ENCODE assay signal across 12 mouse cellular contexts in genomic region chr8:46852377-46852776, GRCm38 (mm10).
A peak's percentile ranks its signal among the peaks of the same experiment; 100 is the strongest.
DNase-seq lines count a peak whose midpoint lies in the region; ATAC-seq and TF ChIP-seq lines count a peak whose summit lies in the region.
"Had no signal": no experiment of that assay in that cellular context is flagged by ENCODE, and none has a peak within 500 bp of the region (broad histone marks: within the 10 kb centered on the region; RNA-seq: fewer than 3 reads in every experiment).

No protein-coding gene starts in this region.

- H3K4me1 ChIP-seq in embryonic facial prominence, embryonic 14.5 days (ENCODE audit: control insufficient read depth, insufficient read depth, low read length): no peaks in the 10 kb centered on the region
- peaks cover 14% of the 10 kb centered on the region for H3K4me1 ChIP-seq in embryonic facial prominence, embryonic 10.5 days
- H3K4me1 ChIP-seq in liver, adult 2 months (ENCODE audit: control insufficient read depth, insufficient read depth, low read length): peaks cover 11% of the 10 kb centered on the region; the same call in 1 of the 2 replicates
- H3K4me1 ChIP-seq in kidney, adult 2 months (ENCODE audit: control insufficient read depth, insufficient read depth, low read length): peaks cover 16% of the 10 kb centered on the region

- no peak for TF ChIP-seq CTCF in liver, adult 2 months (IDR thresholded peaks at IDR 0.05; ENCODE audit: low read depth, low read length)
- TF ChIP-seq CTCF in kidney, adult 2 months (conservative IDR thresholded peaks at IDR 0.05; ENCODE audit: insufficient read depth, insufficient read length, low read depth, low read length): no peak

- H3K27me3 ChIP-seq in embryonic facial prominence, embryonic 14.5 days (replicated peaks; ENCODE audit: control insufficient read depth, insufficient read depth, low read length): no peaks in the 10 kb centered on the region
- H3K27me3 ChIP-seq in embryonic facial prominence, embryonic 10.5 days (replicated peaks; ENCODE audit: low read depth, poor library complexity, severe bottlenecking): no peaks in the 10 kb centered on the region
- no peaks in the 10 kb centered on the region for H3K27me3 ChIP-seq in liver, adult 2 months (ENCODE audit: control insufficient read depth, insufficient read depth, low read length)
- H3K27me3 ChIP-seq in kidney, adult 2 months (replicated peaks; ENCODE audit: control insufficient read depth, insufficient read depth, low read length): no peaks in the 10 kb centered on the region

- H3K36me3 ChIP-seq in embryonic facial prominence, embryonic 14.5 days (ENCODE audit: control insufficient read depth, insufficient read depth, low read length): 0 out of 2 replicates have a peak, but pooled peaks cover 3% of the 10 kb centered on the region
- H3K36me3 ChIP-seq in embryonic facial prominence, embryonic 10.5 days (replicated peaks): peaks cover 6% of the 10 kb centered on the region
- peaks cover 5% of the 10 kb centered on the region for H3K36me3 ChIP-seq in liver, adult 2 months (ENCODE audit: control insufficient read depth, insufficient read depth, low read length)
- peaks cover 6% of the 10 kb centered on the region for H3K36me3 ChIP-seq in macrophage (ENCODE audit: inconsistent target)
- no peaks in the 10 kb centered on the region for H3K36me3 ChIP-seq in kidney, adult 2 months (ENCODE audit: control insufficient read depth, insufficient read depth, low read length)

- H3K4me3 ChIP-seq in embryonic facial prominence, embryonic 14.5 days (ENCODE audit: low read depth, low read length): no peak overlapping the region
- H3K4me3 ChIP-seq in embryonic facial prominence, embryonic 10.5 days: no peak overlapping the region
- no peak overlapping the region for H3K4me3 ChIP-seq in liver, adult 2 months (ENCODE audit: insufficient read depth, low read depth, low read length)
- no peak overlapping the region for H3K4me3 ChIP-seq in macrophage (ENCODE audit: inconsistent target)
- no peak overlapping the region for H3K4me3 ChIP-seq in kidney, adult 2 months (ENCODE audit: insufficient read depth, low read depth, low read length)

- H3K9ac ChIP-seq in embryonic facial prominence, embryonic 14.5 days (ENCODE audit: low read depth, low read length): no peak overlapping the region
- H3K9ac ChIP-seq in liver, adult 2 months (ENCODE audit: low read depth, low read length): no peak overlapping the region
- H3K9ac ChIP-seq: hindbrain, embryonic 14.5 days had no signal

- H3K9me3 ChIP-seq in embryonic facial prominence, embryonic 14.5 days (ENCODE audit: control insufficient read depth, low read length): no peaks in the 10 kb centered on the region
- no peaks in the 10 kb centered on the region for H3K9me3 ChIP-seq in embryonic facial prominence, embryonic 10.5 days

- WGBS in embryonic facial prominence, embryonic 14.5 days: 61% methylated on average over 11 of the region's 11 CpGs
- WGBS in embryonic facial prominence, embryonic 10.5 days: 83% methylated on average over 11 of the region's 11 CpGs
- 79% methylated on average over 11 of the region's 11 CpGs for WGBS in liver, adult 2 months
- WGBS in macrophage (ENCODE audit: missing documents): 4% methylated on average over 11 of the region's 11 CpGs
- 39% methylated on average over 11 of the region's 11 CpGs for WGBS in kidney, adult 2 months

- H3K27ac ChIP-seq in embryonic facial prominence, embryonic 14.5 days (replicated peaks; ENCODE audit: low read depth, low read length): no peak overlapping the region
- H3K27ac ChIP-seq in embryonic facial prominence, embryonic 10.5 days (replicated peaks): no peak overlapping the region
- peak overlapping the region; percentile 32 for H3K27ac ChIP-seq in liver, adult 2 months (replicated peaks; ENCODE audit: insufficient read depth, low read depth, low read length)
- H3K27ac ChIP-seq in macrophage: peak overlapping the region; percentile 99
- no peak overlapping the region for H3K27ac ChIP-seq in kidney, adult 2 months (ENCODE audit: insufficient read depth, low read depth, low read length)
- H3K27ac ChIP-seq: hindbrain, embryonic 14.5 days had no signal

- H3K79me2 ChIP-seq in liver, adult 2 months (ENCODE audit: control insufficient read depth, insufficient read depth, low read length): no peaks in the 10 kb centered on the region
- peaks cover 10% of the 10 kb centered on the region; the same call in 1 of the 2 replicates for H3K79me2 ChIP-seq in macrophage (ENCODE audit: inconsistent target)

- no peak for TF ChIP-seq POLR2A in liver, adult 2 months (IDR thresholded peaks at IDR 0.05; ENCODE audit: extremely low read depth, insufficient read depth, low read length)
- TF ChIP-seq POLR2A in kidney, adult 2 months (IDR thresholded peaks at IDR 0.05; ENCODE audit: low read depth, low read length): no peak

- peak; percentile 37; the same call in 1 of the 2 replicates for ATAC-seq in embryonic facial prominence, embryonic 14.5 days (ENCODE audit: low read depth)

- DNase-seq in embryonic facial prominence, embryonic 14.5 days (ENCODE audit: low spot score): no peak
- no peak for DNase-seq in embryonic facial prominence, embryonic 10.5 days (ENCODE audit: low spot score)
- no peak for DNase-seq in liver, adult 2 months (ENCODE audit: extremely low read depth, low read depth, low spot score)
- no peak for DNase-seq in liver
- DNase-seq in thymus, postnatal 36 days: peak; percentile 40
- no peak for DNase-seq in cerebellum, adult 11 months
- no peak for DNase-seq in kidney, adult 2 months
- DNase-seq: cerebellum, adult 2 months; gastrocnemius, postnatal 10 days; lung, adult 2 months had no signal

- H3K4me2 ChIP-seq in embryonic facial prominence, embryonic 14.5 days (ENCODE audit: low read depth, low read length): no peak overlapping the region
- H3K4me2 ChIP-seq: hindbrain, embryonic 14.5 days had no signal

Comparison
In these comparisons a context has a peak if more than half of its experiments do, and no peak if none do; other contexts are left out.
1. DNase-seq: peak in thymus, postnatal 36 days (2 of 2); none in embryonic facial prominence, embryonic 14.5 days (single experiment), embryonic facial prominence, embryonic 10.5 days (single experiment), liver, adult 2 months (single experiment), liver (single experiment), cerebellum, adult 11 months (single experiment) and kidney, adult 2 months (single experiment).
2. H3K27ac ChIP-seq: peak in liver, adult 2 months (single experiment) and macrophage (single experiment); none in embryonic facial prominence, embryonic 14.5 days (single experiment), embryonic facial prominence, embryonic 10.5 days (single experiment) and kidney, adult 2 months (single experiment).